Mouse (Mus musculus) liver, adult 2 months (tissue): ENCODE measurements around the gene Mmp21. TPM values are rescaled to one million over a fixed set of nuclear protein-coding genes. Genes with fewer than 3 reads are reported as not detected.
"Not testable (repeated sequence)": the region's sequence is repeated elsewhere in the genome, so short reads cannot be mapped to it uniquely, and the experiment has no call there.

ENCODE experiments used
- DNase-seq: peaks from one replicate; pipeline ENCODE4 v3.0.0-alpha.2; 2011; ENCODE audit warnings: low read depth, low spot score; ENCODE audit errors: extremely low read depth
- H3K27ac ChIP-seq: fragments of 200-500 bp; replicated peaks from 2 replicates; pipeline ENCODE4 v1.5.1; 2012; ENCODE audit warnings: low read depth, mild to moderate bottlenecking, control low read depth, inconsistent platforms, low read length; ENCODE audit not compliant: insufficient read depth
- H3K27me3 ChIP-seq: fragments of 200-500 bp; 2 replicates; pipeline ENCODE4 v1.6.1; 2012; ENCODE audit warnings: mild to moderate bottlenecking, moderate library complexity, low read length, inconsistent platforms; ENCODE audit not compliant: control insufficient read depth, insufficient read depth
- H3K36me3 ChIP-seq: fragments of 200-500 bp; 2 replicates; pipeline ENCODE4 v1.6.1; 2012; ENCODE audit warnings: low read length, inconsistent platforms; ENCODE audit not compliant: control insufficient read depth, insufficient read depth
- H3K4me1 ChIP-seq: fragments of 200-500 bp; 2 replicates; pipeline ENCODE4 v1.6.1; 2011; ENCODE audit warnings: low read length; ENCODE audit not compliant: control insufficient read depth, insufficient read depth
- H3K4me3 ChIP-seq: fragments of 200-500 bp; 2 replicates; pipeline ENCODE4 v1.5.1; 2011; ENCODE audit warnings: low read depth, mild to moderate bottlenecking, control low read depth, low read length, moderate library complexity; ENCODE audit not compliant: insufficient read depth
- H3K79me2 ChIP-seq: fragments of 200-500 bp; 2 replicates; pipeline ENCODE4 v1.6.1; 2012; ENCODE audit warnings: inconsistent platforms, mild to moderate bottlenecking, low read length, moderate library complexity; ENCODE audit not compliant: control insufficient read depth, insufficient read depth
- H3K9ac ChIP-seq: fragments of 200-500 bp; 2 replicates; pipeline ENCODE4 v1.6.1; 2012; ENCODE audit warnings: low read depth, mild to moderate bottlenecking, control low read depth, inconsistent platforms, low read length
- CTCF ChIP-seq: fragments of 200-500 bp; IDR thresholded peaks from 2 replicates; pipeline ENCODE4 v1.5.1; 2011; ENCODE audit warnings: low read depth, low read length, control low read depth
- POLR2A ChIP-seq: fragments of 200-500 bp; IDR thresholded peaks from 2 replicates; pipeline ENCODE4 v1.6.1; 2011; ENCODE audit warnings: low read length, control low read depth; ENCODE audit not compliant: insufficient read depth; ENCODE audit errors: extremely low read depth
- WGBS: fragments of 180-500 bp; shearing (Covaris S2); methylation state at CpG from one replicate; pipeline ENCODE4 v1.1.7; 2018; 5-methylcytosine and 5-hydroxymethylcytosine counted together
- polyA plus RNA-seq: library from polyadenylated mRNA; depleted of rRNA; stranded (reverse); fragments of >200 nt; gene quantifications from 2 replicates; pipeline ENCODE4 v1.2.3, GENCODE M21; 2012
- total RNA-seq: library from RNA; depleted of rRNA; stranded (reverse); fragments of >200 nt; gene quantifications from 2 replicates; pipeline ENCODE4 v1.2.3, GENCODE M21; 2014

The Mmp21 gene
- total and polyA plus RNA-seq, 2 experiments: not detected

GRCm38 (mm10) chr7:133699885-133700284 lies 20.0 kb upstream of the Mmp21 start:
- no peaks in the 10 kb centered on the region for H3K27me3 ChIP-seq
- no peak overlapping the region for H3K9ac ChIP-seq
- WGBS: 88% methylated on average over 4 of the region's 4 CpGs
- peaks cover 17% of the 10 kb centered on the region for H3K36me3 ChIP-seq
- no peaks in the 10 kb centered on the region for H3K4me1 ChIP-seq
- H3K27ac ChIP-seq: no peak overlapping the region
- DNase-seq: no peak
- H3K4me3 ChIP-seq: no peak overlapping the region
- H3K79me2 ChIP-seq: no peaks in the 10 kb centered on the region
- TF ChIP-seq POLR2A (no peak), CTCF (no peak)

GRCm38 (mm10) chr7:133698021-133698709 lies 18.3 kb upstream of the Mmp21 start:
- Histone ChIP-seq H3K27me3 (no peaks in the 10 kb centered on the region), H3K4me3 (no peak overlapping the region), H3K27ac (no peak overlapping the region), H3K79me2 (no peaks in the 10 kb centered on the region), H3K9ac (no peak overlapping the region), H3K36me3 (peaks cover 17% of the 10 kb centered on the region), H3K4me1 (no peaks in the 10 kb centered on the region)
- TF ChIP-seq POLR2A (no peak), CTCF (no peak)
- 89% methylated on average over 12 of the region's 12 CpGs for WGBS
- no peak for DNase-seq

- H3K36me3 ChIP-seq: peaks cover 22% of the 10 kb centered on the region
- H3K4me1 ChIP-seq, H3K9ac ChIP-seq, DNase-seq, H3K79me2 ChIP-seq, H3K27me3 ChIP-seq, H3K27ac ChIP-seq, H3K4me3 ChIP-seq: not testable (repeated sequence)
These were observed 5.8 kb upstream of the Mmp21 start for GRCm38 (mm10) chr7:133685644-133686043.

GRCm38 (mm10) chr7:133684701-133685100 lies 4.8 kb upstream of the Mmp21 start:
- Histone ChIP-seq H3K36me3 (peaks cover 13% of the 10 kb centered on the region), H3K27ac (no peak overlapping the region), H3K4me3 (no peak overlapping the region), H3K9ac (no peak overlapping the region), H3K4me1 (no peaks in the 10 kb centered on the region), H3K79me2 (no peaks in the 10 kb centered on the region), H3K27me3 (no peaks in the 10 kb centered on the region)
- no peak for DNase-seq
- TF ChIP-seq CTCF: no peak
- TF ChIP-seq POLR2A: no peak
- WGBS: 99% methylated on average over 6 of the region's 6 CpGs

- no peak overlapping the region for H3K4me3 ChIP-seq
- 83% methylated on average over 5 of the region's 5 CpGs for WGBS
- TF ChIP-seq CTCF: peak; percentile 64
- TF ChIP-seq POLR2A: no peak
- H3K79me2 ChIP-seq: no peaks in the 10 kb centered on the region
- H3K27ac ChIP-seq: no peak overlapping the region
- no peak for DNase-seq
- H3K9ac ChIP-seq: no peak overlapping the region
- no peaks in the 10 kb centered on the region for H3K4me1 ChIP-seq
- H3K27me3 ChIP-seq: no peaks in the 10 kb centered on the region
- peaks cover 9% of the 10 kb centered on the region for H3K36me3 ChIP-seq
These were observed 4.2 kb upstream of the Mmp21 start for GRCm38 (mm10) chr7:133684110-133684509.

- Histone ChIP-seq H3K27ac (no peak overlapping the region), H3K4me1 (no peaks in the 10 kb centered on the region), H3K9ac (no peak overlapping the region), H3K79me2 (no peaks in the 10 kb centered on the region), H3K36me3 (peaks cover 4% of the 10 kb centered on the region; the same call in 1 of the 2 replicates), H3K4me3 (no peak overlapping the region), H3K27me3 (no peaks in the 10 kb centered on the region)
- TF ChIP-seq POLR2A (no peak), CTCF (no peak)
- WGBS: 81% methylated on average over 5 of the region's 5 CpGs
- no peak for DNase-seq
These were observed 3.8 kb upstream of the Mmp21 start for GRCm38 (mm10) chr7:133683626-133684025.
